Mouse (Mus musculus) forebrain, embryonic 16.5 days (tissue): ENCODE measurements at regions not wholly inside any gene's neighbourhood (a gene's known extent, or its start where the extent isn't known, plus 50 kb on each side); places are given as distances from the start of the nearest gene placed in this dataset.

Source experiments
- ATAC-seq: fragments of 200-750 bp; cut with Nextera tagmentation; 2 replicates; pipeline ENCODE4 v1.8.0; 2017; ENCODE audit warnings: mild to moderate bottlenecking, moderate library complexity
- H3K27ac ChIP-seq: fragments of 300-500 bp; sonication (generic); 2 replicates; pipeline ENCODE4 v1.5.1; 2014; ENCODE audit warnings: low read length, control low read depth
- H3K27me3 ChIP-seq: fragments of 300-500 bp; sonication (generic); replicated peaks from 2 replicates; pipeline ENCODE4 v1.6.1; 2014; ENCODE audit warnings: low read length; ENCODE audit not compliant: control insufficient read depth, insufficient read depth
- H3K36me3 ChIP-seq: fragments of 300-500 bp; sonication (generic); 2 replicates; pipeline ENCODE4 v1.6.1; 2014; ENCODE audit not compliant: control insufficient read depth, insufficient read depth
- H3K4me1 ChIP-seq: fragments of 300-500 bp; sonication (generic); replicated peaks from 2 replicates; pipeline ENCODE4 v1.6.1; 2014; ENCODE audit warnings: low read length; ENCODE audit not compliant: control insufficient read depth, insufficient read depth
- H3K4me2 ChIP-seq: fragments of 300-500 bp; sonication (generic); 2 replicates; pipeline ENCODE4 v1.6.1; 2014; ENCODE audit warnings: mild to moderate bottlenecking, low read length, control low read depth
- H3K4me3 ChIP-seq: fragments of 300-500 bp; sonication (generic); replicated peaks from 2 replicates; pipeline ENCODE4 v1.5.1; 2014; ENCODE audit warnings: mild to moderate bottlenecking, low read length, control low read depth
- H3K9ac ChIP-seq: fragments of 300-500 bp; sonication (generic); replicated peaks from 2 replicates; pipeline ENCODE4 v1.6.1; 2014; ENCODE audit warnings: low read depth, low read length, control low read depth
- H3K9me3 ChIP-seq: fragments of 300-500 bp; sonication (generic); 2 replicates; pipeline ENCODE4 v1.6.1; 2016; ENCODE audit warnings: low read length; ENCODE audit not compliant: control insufficient read depth
- WGBS: fragments of 180-500 bp; shearing (Covaris S2); extraction: QIAGEN DNeasy Blood & Tissue Kit; methylation state at CpG from one replicate; pipeline ENCODE4 v1.1.7; 2014; 5-methylcytosine and 5-hydroxymethylcytosine counted together

DNA sequence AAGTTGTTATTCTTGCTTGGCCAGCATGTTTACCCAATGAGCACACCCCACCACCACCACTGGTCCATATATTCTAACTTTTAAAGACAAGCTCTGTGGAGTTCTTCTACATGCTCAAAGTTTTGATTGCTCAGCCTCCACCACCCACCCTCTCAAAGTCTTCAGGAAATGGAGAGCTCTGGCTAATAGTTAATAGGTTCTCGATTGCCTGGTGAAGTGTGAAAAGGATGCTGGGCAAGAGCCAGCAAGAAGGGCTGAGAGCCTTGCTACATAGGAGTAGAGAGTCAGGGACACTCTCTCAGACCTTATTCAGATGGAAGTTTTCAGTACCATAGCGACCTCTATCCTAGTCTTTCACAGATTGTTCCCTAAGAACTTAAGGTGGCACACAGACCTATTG is 199.4 kb upstream of the Pkdcc start:
- H3K4me2 ChIP-seq: no peak overlapping the region
- H3K27me3 ChIP-seq: no peaks in the 10 kb centered on the region
- ATAC-seq: no peak

GRCm38 (mm10) chr17:83016936-83017335 is 198.2 kb upstream of the Pkdcc start:
- no peaks in the 10 kb centered on the region for H3K9me3 ChIP-seq
- no peaks in the 10 kb centered on the region for H3K36me3 ChIP-seq
- no peaks in the 10 kb centered on the region for H3K4me1 ChIP-seq
- no peak overlapping the region for H3K4me2 ChIP-seq
- ATAC-seq: no peak
- H3K9ac ChIP-seq: no peak overlapping the region
- H3K27ac ChIP-seq: no peak overlapping the region
- H3K27me3 ChIP-seq: no peaks in the 10 kb centered on the region
- 94% methylated on average over 5 of the region's 5 CpGs for WGBS
- no peak overlapping the region for H3K4me3 ChIP-seq

More for the DNA sequence above, 199.4 kb upstream of the Pkdcc start:
- H3K4me1 ChIP-seq: no peaks in the 10 kb centered on the region
- no peak overlapping the region for H3K9ac ChIP-seq
- no peaks in the 10 kb centered on the region for H3K9me3 ChIP-seq
- H3K27ac ChIP-seq: no peak overlapping the region
- no peak overlapping the region for H3K4me3 ChIP-seq
- H3K36me3 ChIP-seq: no peaks in the 10 kb centered on the region
- WGBS: 69% methylated on average over 2 of the region's 2 CpGs

DNA sequence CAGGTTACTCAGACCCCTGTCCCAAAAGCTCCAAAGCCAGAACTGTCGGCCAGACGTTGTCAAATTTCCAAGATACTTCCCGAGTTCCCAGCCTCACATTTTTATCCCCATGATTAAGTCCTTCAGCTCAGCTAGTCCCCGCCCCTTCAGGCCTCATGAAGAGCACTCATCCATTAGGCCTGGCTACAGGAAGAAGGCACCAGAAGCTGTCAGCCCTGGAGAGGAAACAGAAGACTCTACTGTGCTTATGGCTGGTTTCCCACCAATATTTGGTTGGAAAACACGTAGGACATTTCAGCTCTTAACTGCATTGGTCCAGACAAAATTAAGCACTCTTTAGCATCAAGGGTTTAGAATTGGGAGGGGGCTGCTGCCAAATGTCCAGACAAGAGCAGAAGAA is 195.8 kb upstream of the Pkdcc start:
- Histone ChIP-seq H3K4me2 (no peak overlapping the region), H3K9me3 (no peaks in the 10 kb centered on the region), H3K27ac (no peak overlapping the region), H3K36me3 (no peaks in the 10 kb centered on the region), H3K4me3 (no peak overlapping the region), H3K4me1 (no peaks in the 10 kb centered on the region), H3K27me3 (no peaks in the 10 kb centered on the region), H3K9ac (no peak overlapping the region)
- WGBS: 71% methylated on average over 5 of the region's 5 CpGs
- no peak for ATAC-seq

- H3K4me3 ChIP-seq: no peak overlapping the region
- 70% methylated on average over 10 of the region's 10 CpGs for WGBS
- H3K27ac ChIP-seq: no peak overlapping the region
- H3K4me1 ChIP-seq: no peaks in the 10 kb centered on the region
- no peak overlapping the region for H3K9ac ChIP-seq
- no peaks in the 10 kb centered on the region for H3K27me3 ChIP-seq
- H3K9me3 ChIP-seq: no peaks in the 10 kb centered on the region
- ATAC-seq: no peak
- no peaks in the 10 kb centered on the region for H3K36me3 ChIP-seq
- H3K4me2 ChIP-seq: no peak overlapping the region
Measured at GRCm38 (mm10) chr17:83020576-83020975, 194.5 kb upstream of the Pkdcc start.

DNA sequence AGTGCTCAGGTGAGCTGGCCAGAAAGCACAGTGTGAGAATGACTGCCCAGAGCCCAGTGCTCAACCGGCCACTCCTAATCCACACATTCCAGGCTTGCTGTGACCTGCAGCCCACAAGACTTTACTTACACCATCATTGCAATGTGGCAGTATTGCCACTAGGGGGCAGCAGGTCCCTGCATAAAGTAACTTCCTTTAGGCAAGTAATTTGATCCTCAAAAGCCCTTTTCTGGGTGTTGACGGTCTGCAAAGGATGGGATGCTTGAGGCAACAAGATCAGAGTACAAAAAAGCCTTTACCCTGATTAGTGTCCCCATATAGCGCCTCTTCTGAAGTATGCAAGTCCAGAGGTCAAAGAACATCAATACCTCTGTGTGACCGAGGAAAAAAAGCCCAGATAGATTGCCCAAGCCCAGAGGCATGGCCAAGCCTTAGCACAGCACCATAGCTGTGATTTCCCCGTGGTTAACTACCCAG is 189.7 kb upstream of the Pkdcc start:
- Histone ChIP-seq H3K4me2 (no peak overlapping the region), H3K9ac (no peak overlapping the region), H3K4me1 (no peaks in the 10 kb centered on the region), H3K27ac (no peak overlapping the region), H3K4me3 (no peak overlapping the region), H3K9me3 (0 out of 2 replicates have a peak, but pooled peaks cover 3% of the 10 kb centered on the region), H3K27me3 (no peaks in the 10 kb centered on the region), H3K36me3 (no peaks in the 10 kb centered on the region)
- peak; percentile 74 for ATAC-seq
- WGBS: 17% methylated on average over 5 of the region's 5 CpGs

- Histone ChIP-seq H3K9me3 (no peaks in the 10 kb centered on the region), H3K27ac (no peak overlapping the region), H3K27me3 (no peaks in the 10 kb centered on the region), H3K4me1 (no peaks in the 10 kb centered on the region), H3K4me2 (no peak overlapping the region), H3K9ac (no peak overlapping the region), H3K36me3 (no peaks in the 10 kb centered on the region), H3K4me3 (no peak overlapping the region)
- whole genome bisulfite sequencing: 52% methylated on average over 6 of the region's 6 CpGs
- no peak for ATAC-seq
Measured at GRCm38 (mm10) chr17:83034914-83035573, 180.0 kb upstream of the Pkdcc start.

DNA sequence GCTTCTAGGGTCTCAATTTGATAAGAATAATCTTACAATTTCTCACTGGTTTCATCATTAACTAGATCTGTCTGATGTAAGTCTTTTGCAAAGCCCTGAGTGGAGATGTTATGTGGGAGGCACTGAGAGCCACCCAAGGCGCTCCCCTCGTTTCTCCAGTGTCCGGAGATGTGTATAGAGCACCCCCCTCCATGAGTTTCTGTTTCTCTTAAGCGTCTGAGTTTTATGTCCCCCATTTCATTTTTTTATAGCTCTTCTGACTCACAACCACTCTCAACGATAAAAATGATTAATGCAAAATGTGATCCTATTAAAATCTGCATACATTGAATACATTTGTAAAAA is 179.5 kb upstream of the Pkdcc start:
- Histone ChIP-seq H3K9ac (no peak overlapping the region), H3K4me3 (no peak overlapping the region), H3K36me3 (no peaks in the 10 kb centered on the region), H3K9me3 (no peaks in the 10 kb centered on the region), H3K27me3 (no peaks in the 10 kb centered on the region), H3K4me1 (no peaks in the 10 kb centered on the region), H3K27ac (0 out of 2 replicates have a peak overlapping the region, but pooled peaks have one; percentile 35), H3K4me2 (no peak overlapping the region)
- ATAC-seq: no peak
- WGBS: 77% methylated on average over 5 of the region's 5 CpGs

- Histone ChIP-seq H3K4me2 (no peak overlapping the region), H3K27me3 (no peaks in the 10 kb centered on the region), H3K4me1 (0 out of 2 replicates have a peak, but pooled peaks cover 2% of the 10 kb centered on the region), H3K27ac (no peak overlapping the region), H3K4me3 (no peak overlapping the region), H3K9me3 (no peaks in the 10 kb centered on the region), H3K9ac (no peak overlapping the region), H3K36me3 (no peaks in the 10 kb centered on the region)
- WGBS: 96% methylated on average over 3 of the region's 3 CpGs
- ATAC-seq: no peak
Measured at GRCm38 (mm10) chr17:83039563-83039962, 175.5 kb upstream of the Pkdcc start.

DNA sequence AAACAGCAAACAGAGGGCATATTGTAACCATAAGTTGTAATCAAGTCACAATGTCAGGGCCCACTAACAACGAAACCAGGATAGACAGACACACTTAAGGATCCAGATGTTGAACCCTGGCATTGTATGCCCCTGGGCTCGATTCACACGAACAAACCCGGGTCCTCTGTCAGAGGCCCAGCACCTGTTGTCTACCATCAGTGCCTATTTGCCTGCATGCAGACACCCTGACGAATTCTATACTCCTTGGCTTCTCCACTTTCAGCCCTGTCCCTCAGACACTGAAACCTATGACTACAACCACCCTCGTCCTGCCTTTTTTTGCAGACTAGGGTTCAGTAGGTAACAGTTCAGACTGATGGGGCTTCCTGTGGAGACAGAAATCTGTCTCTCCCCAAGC is 170.6 kb upstream of the Pkdcc start:
- Histone ChIP-seq H3K27ac (no peak overlapping the region), H3K4me1 (0 out of 2 replicates have a peak, but pooled peaks cover 2% of the 10 kb centered on the region), H3K36me3 (no peaks in the 10 kb centered on the region), H3K4me2 (no peak overlapping the region), H3K9me3 (no peaks in the 10 kb centered on the region), H3K4me3 (no peak overlapping the region), H3K9ac (no peak overlapping the region), H3K27me3 (no peaks in the 10 kb centered on the region)
- 84% methylated on average over 6 of the region's 6 CpGs for WGBS
- no peak for ATAC-seq
